9 mouse cellular contexts compared by ENCODE assay signal in genomic region chr9:56551376-56552186, GRCm38 (mm10).
DNase-seq lines count a peak whose midpoint lies in the region; ATAC-seq and TF ChIP-seq lines count a peak whose summit lies in the region.
"Had no signal": no experiment of that assay in that cellular context is flagged by ENCODE, and none has a peak within 500 bp of the region (broad histone marks: within the 10 kb centered on the region; RNA-seq: fewer than 3 reads in every experiment).

No protein-coding gene starts in this region.

- no peak overlapping the region for H3K4me3 ChIP-seq in neural tube, embryonic 12.5 days
- H3K4me3 ChIP-seq in hindbrain, embryonic 13.5 days, result no peak overlapping the region
- no peak overlapping the region for H3K4me3 ChIP-seq in neural tube, embryonic 14.5 days (ENCODE audit: low read depth, low read length)
- no peak overlapping the region for H3K4me3 ChIP-seq in thymus, adult 2 months (ENCODE audit: control insufficient read depth, insufficient read depth, low read length)

- H3K36me3 ChIP-seq in neural tube, embryonic 12.5 days, result no peaks in the 10 kb centered on the region
- H3K36me3 ChIP-seq in hindbrain, embryonic 13.5 days, result no peaks in the 10 kb centered on the region
- no peaks in the 10 kb centered on the region for H3K36me3 ChIP-seq in neural tube, embryonic 14.5 days (ENCODE audit: control insufficient read depth, insufficient read depth, low read length)
- no peaks in the 10 kb centered on the region for H3K36me3 ChIP-seq in thymus, adult 2 months (ENCODE audit: control insufficient read depth, insufficient read depth, low read length)

- TF ChIP-seq POLR2A in thymus, adult 2 months (IDR thresholded peaks at IDR 0.05; ENCODE audit: control insufficient read depth, extremely low read depth, insufficient read depth, low read length, poor library complexity), result no peak

- H3K27ac ChIP-seq in neural tube, embryonic 12.5 days, result no peak overlapping the region
- peak overlapping the region; percentile 3; the same call in 1 of the 2 replicates for H3K27ac ChIP-seq in hindbrain, embryonic 13.5 days
- no peak overlapping the region for H3K27ac ChIP-seq in neural tube, embryonic 14.5 days (ENCODE audit: low read depth, low read length)
- H3K27ac ChIP-seq in thymus, adult 2 months (ENCODE audit: control insufficient read depth, insufficient read depth, low read length), result no peak overlapping the region

- 63% methylated on average over 11 of the region's 11 CpGs for WGBS in neural tube, embryonic 12.5 days
- 62% methylated on average over 11 of the region's 11 CpGs for WGBS in hindbrain, embryonic 13.5 days
- WGBS in neural tube, embryonic 14.5 days, result 64% methylated on average over 11 of the region's 11 CpGs
- WGBS in thymus, adult 2 months, result 72% methylated on average over 11 of the region's 11 CpGs

- TF ChIP-seq CTCF in thymus, adult 2 months (IDR thresholded peaks at IDR 0.05; ENCODE audit: borderline replicate concordance, control insufficient read depth, extremely low read depth, insufficient read depth, low read length, poor library complexity), result no peak

- H3K4me2 ChIP-seq in neural tube, embryonic 12.5 days (replicated peaks), result no peak overlapping the region
- H3K4me2 ChIP-seq in hindbrain, embryonic 13.5 days, result no peak overlapping the region
- H3K4me2 ChIP-seq in neural tube, embryonic 14.5 days (ENCODE audit: low read depth, low read length), result no peak overlapping the region

- no peak overlapping the region for H3K9ac ChIP-seq in neural tube, embryonic 12.5 days
- no peak overlapping the region for H3K9ac ChIP-seq in hindbrain, embryonic 13.5 days
- no peak overlapping the region for H3K9ac ChIP-seq in neural tube, embryonic 14.5 days (replicated peaks; ENCODE audit: low read depth, low read length)

- ATAC-seq in neural tube, embryonic 12.5 days (ENCODE audit: low FRiP score, low read depth), result peak; percentile 23; the same call in 1 of the 2 replicates
- ATAC-seq in hindbrain, embryonic 13.5 days (ENCODE audit: low FRiP score), result peak; percentile 36; the same call in 1 of the 2 replicates
- ATAC-seq in neural tube, embryonic 14.5 days (ENCODE audit: low read depth), result peak; percentile 22; the same call in 1 of the 2 replicates

- no peaks in the 10 kb centered on the region for H3K9me3 ChIP-seq in neural tube, embryonic 12.5 days
- no peaks in the 10 kb centered on the region for H3K9me3 ChIP-seq in hindbrain, embryonic 13.5 days
- no peaks in the 10 kb centered on the region for H3K9me3 ChIP-seq in neural tube, embryonic 14.5 days (ENCODE audit: control insufficient read depth, low read length)

- H3K4me1 ChIP-seq in neural tube, embryonic 12.5 days, result peaks cover 17% of the 10 kb centered on the region
- peaks cover 33% of the 10 kb centered on the region for H3K4me1 ChIP-seq in hindbrain, embryonic 13.5 days (replicated peaks)
- H3K4me1 ChIP-seq in neural tube, embryonic 14.5 days (ENCODE audit: control insufficient read depth, insufficient read depth, low read length), result peaks cover 5% of the 10 kb centered on the region; the same call in 1 of the 2 replicates
- peaks cover 9% of the 10 kb centered on the region for H3K4me1 ChIP-seq in thymus, adult 2 months (replicated peaks; ENCODE audit: control insufficient read depth, insufficient read depth, low read length)

- H3K27me3 ChIP-seq in neural tube, embryonic 12.5 days (replicated peaks), result no peaks in the 10 kb centered on the region
- 0 out of 2 replicates have a peak, but pooled peaks cover 2% of the 10 kb centered on the region for H3K27me3 ChIP-seq in hindbrain, embryonic 13.5 days
- no peaks in the 10 kb centered on the region for H3K27me3 ChIP-seq in neural tube, embryonic 14.5 days (ENCODE audit: control insufficient read depth, insufficient read depth, low read length)
- no peaks in the 10 kb centered on the region for H3K27me3 ChIP-seq in thymus, adult 2 months (ENCODE audit: control insufficient read depth, insufficient read depth, low read length)

- DNase-seq in adrenal gland, postnatal 14 days, result peak; percentile 13
- DNase-seq in adrenal gland, postnatal 10 days, result no peak
- no peak for DNase-seq in neural tube, embryonic 10.5 days (ENCODE audit: extremely low spot score, low spot score)
- DNase-seq in B cell, adult 2 months, result no peak
- DNase-seq in thymus, adult 2 months, result no peak
- DNase-seq: thymus, postnatal 36 days had no signal
